Mouse (Mus musculus) liver (tissue): ENCODE results near the gene Zfand2a.

Experiments
- DNase-seq: peaks from one replicate; pipeline ENCODE4 v3.0.0-alpha.2; 2020; ENCODE audit warnings: mixed read lengths

Gene Zfand2a

GRCm38 (mm10) chr5:139427989-139428388, 56.4 kb downstream of the Zfand2a start:
- DNase-seq: no peak

GRCm38 (mm10) chr5:139427001-139427400, 57.3 kb downstream of the Zfand2a start:
- no peak for DNase-seq

- DNase-seq: no peak
Measured at GRCm38 (mm10) chr5:139425198-139425597, 59.2 kb downstream of the Zfand2a start.

DNA sequence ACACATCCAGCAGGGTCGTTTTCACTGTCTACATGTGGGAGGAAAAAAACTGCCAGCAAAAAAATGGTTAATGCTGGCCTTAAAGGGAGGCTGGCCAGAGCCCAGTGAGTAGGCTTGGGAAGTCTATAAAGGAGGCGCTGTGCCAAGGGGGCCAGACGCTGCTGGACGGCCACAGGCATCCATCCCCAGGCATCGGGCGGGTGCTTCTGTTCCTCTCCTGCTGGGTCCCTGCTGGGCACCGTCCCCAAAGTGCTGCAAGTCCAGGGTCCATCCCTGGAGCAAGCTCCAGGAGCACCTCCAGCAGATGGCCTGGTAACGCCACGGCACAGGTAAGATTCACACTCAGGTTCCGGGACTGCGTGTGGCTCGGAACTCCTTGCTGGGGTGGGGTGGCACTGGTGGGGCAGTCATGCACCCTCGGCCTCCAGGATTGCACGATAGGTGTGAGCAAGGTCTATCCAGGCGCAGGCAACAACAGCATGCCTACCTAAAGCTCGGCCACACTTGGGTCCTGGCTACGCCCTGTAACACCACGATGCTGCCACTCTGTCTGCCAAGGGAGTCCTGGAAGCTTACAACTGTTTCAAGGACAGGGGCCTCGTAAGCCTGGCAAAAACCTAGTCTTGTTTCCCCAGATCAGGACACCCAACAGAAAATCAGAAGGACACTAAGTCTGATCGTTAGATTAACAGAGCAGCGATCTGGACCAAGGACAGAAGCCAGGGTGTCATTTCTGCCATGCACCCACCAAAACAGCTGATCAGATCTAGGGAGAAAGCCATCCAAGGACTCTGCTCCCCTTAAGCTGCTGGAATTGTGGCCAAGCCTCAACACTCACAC, 61.1 kb downstream of the Zfand2a start, which contains the start of gene Gper1:
Gene Gper1 (plus strand): TSS at position 126 of the 840 bp plus-strand sequence.
- no peak for DNase-seq
